Mouse (Mus musculus) layer of hippocampus, adult 2 months (tissue): ENCODE data around the gene Ubl7. TPM values are rescaled to one million over a fixed set of nuclear protein-coding genes. Genes with fewer than 3 reads are reported as not detected.

Experiments
- DNase-seq, 2 experiments: peaks; one replicate each; pipeline ENCODE4 v3.0.0; 2022; ENCODE audit warnings: low spot score in 2 of 2
- H3K27ac ChIP-seq: fragments of 200-600 bp; 2 replicates; pipeline ENCODE4 v1.8.1; 2022
- H3K4me3 ChIP-seq: fragments of 200-600 bp; 2 replicates; pipeline ENCODE4 v1.8.1; 2022; ENCODE audit warnings: mild to moderate bottlenecking
- CTCF ChIP-seq: fragments of 200-600 bp; conservative IDR thresholded peaks from 2 replicates; pipeline ENCODE4 v1.8.1; 2022; ENCODE audit warnings: antibody characterized with exemption, mild to moderate bottlenecking, moderate library complexity
- total RNA-seq, 2 experiments: library from RNA; stranded (reverse); gene quantifications; 2 replicates each; pipeline ENCODE4 v1.2.3; 2021

Gene Ubl7
- total RNA-seq, 2 experiments from 2014 or later = 98.5 to 98.7 TPM

- DNase-seq = no peak
- H3K4me3 ChIP-seq = no peak overlapping the region
- no peak overlapping the region for H3K27ac ChIP-seq
- no peak for TF ChIP-seq CTCF
Observed at GRCm38 (mm10) chr9:57883413-57883812, 27.4 kb upstream of the Ubl7 start.

GRCm38 (mm10) chr9:57888119-57888518, 22.7 kb upstream of the Ubl7 start:
- H3K27ac ChIP-seq = no peak overlapping the region
- no peak overlapping the region for H3K4me3 ChIP-seq
- TF ChIP-seq CTCF = no peak
- DNase-seq = no peak

- TF ChIP-seq CTCF = no peak
- DNase-seq = no peak
- Histone ChIP-seq H3K4me3 (no peak overlapping the region), H3K27ac (no peak overlapping the region)
Observed at GRCm38 (mm10) chr9:57900478-57900877, 10.3 kb upstream of the Ubl7 start.

GRCm38 (mm10) chr9:57901197-57901596, 9.6 kb upstream of the Ubl7 start:
- H3K4me3 ChIP-seq = no peak overlapping the region; the same call in 1 of the 2 replicates
- no peak for DNase-seq
- no peak for TF ChIP-seq CTCF
- H3K27ac ChIP-seq = peak overlapping the region; percentile 59; the same call in 1 of the 2 replicates

GRCm38 (mm10) chr9:57901601-57902000, 9.2 kb upstream of the Ubl7 start:
- H3K4me3 ChIP-seq = no peak overlapping the region
- no peak for TF ChIP-seq CTCF
- H3K27ac ChIP-seq = peak overlapping the region; percentile 59; the same call in 1 of the 2 replicates
- DNase-seq = no peak

- TF ChIP-seq CTCF = no peak
- no peak overlapping the region for H3K4me3 ChIP-seq
- 0 out of 2 replicates have a peak overlapping the region, but pooled peaks have one; percentile 59 for H3K27ac ChIP-seq
- no peak for DNase-seq
Observed at GRCm38 (mm10) chr9:57902132-57902531, 8.6 kb upstream of the Ubl7 start.

- DNase-seq = no peak
- H3K27ac ChIP-seq = no peak overlapping the region
- no peak for TF ChIP-seq CTCF
- no peak overlapping the region for H3K4me3 ChIP-seq
Observed at GRCm38 (mm10) chr9:57903589-57904249, 7.1 kb upstream of the Ubl7 start.

GRCm38 (mm10) chr9:57904250-57904644, 6.5 kb upstream of the Ubl7 start:
- no peak for DNase-seq

GRCm38 (mm10) chr9:57907206-57907605, 3.6 kb upstream of the Ubl7 start:
- TF ChIP-seq CTCF = no peak
- H3K4me3 ChIP-seq = no peak overlapping the region
- H3K27ac ChIP-seq = no peak overlapping the region
- no peak for DNase-seq

More at GRCm38 (mm10) chr9:57904250-57904644, 6.5 kb upstream of the Ubl7 start:
- Histone ChIP-seq H3K27ac (no peak overlapping the region), H3K4me3 (no peak overlapping the region)
- no peak for TF ChIP-seq CTCF

GRCm38 (mm10) chr9:57912571-57912970, 1.8 kb downstream of the Ubl7 start:
- H3K4me3 ChIP-seq = no peak overlapping the region
- DNase-seq = no peak
- H3K27ac ChIP-seq = no peak overlapping the region
- TF ChIP-seq CTCF = no peak

GRCm38 (mm10) chr9:57921491-57922060, 10.8 kb downstream of the Ubl7 start:
- no peak for DNase-seq
- Histone ChIP-seq H3K4me3 (no peak overlapping the region), H3K27ac (peak overlapping the region; percentile 51; the same call in 1 of the 2 replicates)
- no peak for TF ChIP-seq CTCF

GRCm38 (mm10) chr9:57922381-57922780, 11.6 kb downstream of the Ubl7 start:
- TF ChIP-seq CTCF = no peak
- no peak for DNase-seq
- Histone ChIP-seq H3K27ac (no peak overlapping the region), H3K4me3 (no peak overlapping the region)

- no peak overlapping the region for H3K4me3 ChIP-seq
- no peak for DNase-seq
- no peak for TF ChIP-seq CTCF
- H3K27ac ChIP-seq = no peak overlapping the region; the same call in 1 of the 2 replicates
Observed at GRCm38 (mm10) chr9:57923046-57923445, 12.3 kb downstream of the Ubl7 start.
